Mouse (Mus musculus): ENCODE results near the gene Bicra. TPM values are rescaled to one million over a fixed set of nuclear protein-coding genes. Genes with fewer than 3 reads are reported as not detected.
A peak's percentile ranks its signal among the peaks of the same experiment; 100 is the strongest.

The Bicra gene
- polyA plus RNA-seq, 1 experiment from 2014 or later: 10.2 TPM

DNA sequence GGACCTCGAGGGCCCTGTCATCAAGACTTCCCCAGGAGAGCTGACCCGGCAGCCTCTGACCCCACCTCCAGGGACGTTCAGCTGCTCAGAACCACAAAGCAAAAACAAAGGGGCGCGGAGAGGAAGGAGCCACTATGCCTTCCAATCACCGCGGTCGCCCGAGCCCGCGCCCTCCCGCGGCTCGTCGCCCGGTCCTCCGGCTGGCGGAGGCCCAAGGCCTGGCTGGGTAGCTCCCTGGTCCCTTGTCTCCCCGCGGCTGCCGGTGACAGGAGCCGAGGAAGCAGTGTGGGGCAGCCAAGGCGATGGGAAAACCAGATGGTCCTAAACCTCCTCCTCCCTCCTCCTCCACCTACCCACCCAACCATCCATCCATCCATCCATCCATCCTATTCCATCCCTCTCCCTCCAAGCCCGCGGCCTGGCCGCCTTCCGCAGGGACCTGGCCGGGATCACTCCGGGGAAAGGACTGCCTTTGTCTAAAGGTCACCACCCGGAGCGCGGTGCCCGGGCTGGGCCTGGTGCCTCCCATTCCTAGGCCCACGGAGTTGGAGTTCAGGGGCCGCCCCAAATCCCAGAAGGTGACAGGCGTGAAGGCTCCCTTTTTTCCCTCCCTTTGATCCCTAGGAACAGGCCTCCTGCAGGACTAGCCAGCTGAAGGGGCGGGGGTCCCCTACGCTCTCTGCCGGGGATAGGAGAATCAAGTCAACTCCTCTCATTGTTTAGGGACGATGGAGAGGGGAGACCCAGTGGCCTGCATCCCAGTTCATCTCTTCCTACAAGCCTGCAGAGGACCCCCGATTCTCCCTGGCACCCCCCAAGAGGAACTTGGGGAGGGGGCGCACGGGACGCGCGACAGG is 1.0 kb downstream of the Bicra start:
- Histone ChIP-seq H3K9ac (peak overlapping the region; percentile 98), H3K4me3 (peak overlapping the region; percentile 94), H3K27ac (peak overlapping the region; percentile 98), H3K9me3 (no peaks in the 10 kb centered on the region), H3K36me3 (no peaks in the 10 kb centered on the region), H3K4me1 (peaks cover 56% of the 10 kb centered on the region), H3K4me2 (replicated peaks) (peak overlapping the region; percentile 81), H3K27me3 (no peaks in the 10 kb centered on the region)
- under 1% methylated on average over 45 of the region's 46 CpGs for WGBS
- 0 out of 2 replicates have a peak, but pooled peaks have one; percentile 4 for ATAC-seq (ENCODE audit: insufficient number of reproducible peaks, insufficient read depth, low FRiP score, low TSS enrichment)

DNA sequence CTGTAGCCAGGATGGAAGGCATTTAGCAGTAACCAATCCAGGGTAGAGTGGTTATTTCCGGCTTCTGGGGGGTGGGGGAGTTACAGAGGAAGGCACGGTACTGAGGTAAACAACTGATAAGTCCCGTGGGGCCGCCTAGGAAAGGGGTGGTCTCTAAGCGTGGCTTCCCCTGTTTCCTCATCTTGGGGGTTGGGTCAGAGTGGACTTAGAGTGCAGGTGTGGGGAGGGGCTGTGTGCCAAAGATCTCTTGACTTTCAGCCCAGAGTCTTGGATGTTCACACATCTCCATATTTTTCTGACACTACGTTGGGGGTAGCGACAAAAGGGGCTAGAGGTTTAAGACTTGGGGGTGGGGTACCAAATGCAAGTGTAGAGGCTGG is 1.6 kb downstream of the Bicra start:
- WGBS: 2% methylated on average over 7 of the region's 7 CpGs
- Histone ChIP-seq H3K4me3 (peak overlapping the region; percentile 94), H3K9me3 (no peaks in the 10 kb centered on the region), H3K27ac (peak overlapping the region; percentile 98), H3K4me1 (peaks cover 58% of the 10 kb centered on the region), H3K36me3 (no peaks in the 10 kb centered on the region), H3K4me2 (replicated peaks) (peak overlapping the region; percentile 81), H3K27me3 (no peaks in the 10 kb centered on the region), H3K9ac (peak overlapping the region; percentile 98)
- ATAC-seq (ENCODE audit: insufficient number of reproducible peaks, insufficient read depth, low FRiP score, low TSS enrichment): peak; percentile 11; the same call in 1 of the 2 replicates

DNA sequence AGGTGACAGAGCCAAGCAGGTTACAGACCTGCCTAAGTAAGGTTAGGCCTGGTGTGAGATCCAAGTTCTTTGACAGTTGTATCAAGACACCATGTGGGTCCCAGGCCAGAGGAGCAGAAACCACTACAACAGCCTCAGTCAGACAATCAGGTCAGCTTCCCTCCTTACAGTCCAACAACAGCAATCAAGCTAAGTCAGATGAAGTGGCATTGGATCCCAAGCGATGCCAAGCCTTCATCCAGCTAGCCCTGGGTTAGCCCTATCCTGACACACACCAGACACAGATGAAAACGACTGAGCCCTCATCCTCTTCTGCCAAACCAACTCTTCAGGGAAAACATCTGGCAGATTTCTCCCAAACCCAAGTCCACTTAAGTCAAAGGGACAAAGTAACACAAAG is 2.2 kb downstream of the Bicra start:
- no peak for ATAC-seq (ENCODE audit: insufficient number of reproducible peaks, insufficient read depth, low FRiP score, low TSS enrichment)
- H3K27me3 ChIP-seq: no peaks in the 10 kb centered on the region
- peak overlapping the region; percentile 94 for H3K4me3 ChIP-seq
- 37% methylated on average over 2 of the region's 2 CpGs for WGBS
- no peaks in the 10 kb centered on the region for H3K9me3 ChIP-seq
- H3K4me1 ChIP-seq: peaks cover 57% of the 10 kb centered on the region
- H3K27ac ChIP-seq: peak overlapping the region; percentile 98
- no peaks in the 10 kb centered on the region for H3K36me3 ChIP-seq
- H3K4me2 ChIP-seq (replicated peaks): peak overlapping the region; percentile 81
- H3K9ac ChIP-seq: peak overlapping the region; percentile 98; the same call in 1 of the 2 replicates

DNA sequence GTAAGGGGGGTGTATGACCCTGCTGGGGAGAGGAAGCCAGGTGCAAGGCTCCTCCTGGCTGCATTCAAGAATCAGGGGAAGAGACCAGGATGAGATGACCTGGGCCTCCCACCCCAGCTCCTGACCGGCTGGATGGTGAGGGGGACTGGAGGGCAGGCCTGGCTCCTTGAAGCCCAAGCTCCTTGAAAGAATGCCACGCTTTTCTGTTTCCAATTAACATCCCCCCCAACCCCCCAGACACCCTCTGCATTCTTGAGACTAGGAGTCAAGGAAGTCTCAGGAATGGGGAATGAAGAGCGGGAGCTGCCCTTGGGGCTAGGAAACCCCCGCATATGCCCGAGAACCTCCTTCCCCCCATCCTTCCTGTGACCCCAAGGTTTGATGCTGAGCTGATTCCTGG is 3.2 kb downstream of the Bicra start:
- Histone ChIP-seq H3K4me3 (0 out of 2 replicates have a peak overlapping the region, but pooled peaks have one; percentile 0), H3K4me2 (replicated peaks) (peak overlapping the region; percentile 81), H3K9ac (no peak overlapping the region), H3K4me1 (peaks cover 47% of the 10 kb centered on the region), H3K27ac (peak overlapping the region; percentile 98), H3K9me3 (no peaks in the 10 kb centered on the region), H3K27me3 (no peaks in the 10 kb centered on the region), H3K36me3 (no peaks in the 10 kb centered on the region)
- WGBS: 7% methylated on average over 5 of the region's 5 CpGs
- ATAC-seq (ENCODE audit: insufficient number of reproducible peaks, insufficient read depth, low FRiP score, low TSS enrichment): no peak

DNA sequence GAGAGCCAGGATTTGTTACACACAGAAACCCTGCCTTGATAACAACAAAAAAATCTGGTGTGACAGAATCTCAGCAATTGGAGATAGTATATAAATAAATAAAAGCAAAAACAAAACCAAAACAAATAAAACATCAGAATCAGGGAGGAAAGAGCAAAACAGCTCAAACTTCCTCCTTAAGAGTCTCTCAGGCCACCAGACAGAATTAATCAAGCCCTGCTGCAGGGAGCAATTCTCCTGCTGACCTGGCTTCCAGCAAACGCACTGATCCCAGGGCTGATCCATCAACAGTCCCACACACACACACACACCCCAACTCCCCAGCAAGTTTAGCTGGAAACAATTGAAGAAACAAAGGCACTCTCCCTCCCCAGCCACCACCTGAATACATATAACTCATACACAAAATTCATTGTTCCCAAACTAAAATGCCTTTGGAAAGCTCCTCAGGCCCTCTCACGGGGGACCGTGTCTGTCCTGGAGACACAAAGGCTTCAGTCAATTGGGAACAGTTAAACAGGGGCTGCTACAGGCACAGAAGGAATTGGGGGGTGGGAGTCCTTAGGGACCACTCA is 3.8 kb downstream of the Bicra start:
- peaks cover 41% of the 10 kb centered on the region for H3K4me1 ChIP-seq
- H3K4me3 ChIP-seq: 0 out of 2 replicates have a peak overlapping the region, but pooled peaks have one; percentile 0
- H3K9ac ChIP-seq: no peak overlapping the region; the same call in 1 of the 2 replicates
- 7% methylated on average over 3 of the region's 3 CpGs for WGBS
- H3K27me3 ChIP-seq: no peaks in the 10 kb centered on the region
- peak overlapping the region; percentile 81 for H3K4me2 ChIP-seq (replicated peaks)
- H3K36me3 ChIP-seq: no peaks in the 10 kb centered on the region
- no peaks in the 10 kb centered on the region for H3K9me3 ChIP-seq
- peak overlapping the region; percentile 98 for H3K27ac ChIP-seq
- ATAC-seq (ENCODE audit: insufficient number of reproducible peaks, insufficient read depth, low FRiP score, low TSS enrichment): no peak

DNA sequence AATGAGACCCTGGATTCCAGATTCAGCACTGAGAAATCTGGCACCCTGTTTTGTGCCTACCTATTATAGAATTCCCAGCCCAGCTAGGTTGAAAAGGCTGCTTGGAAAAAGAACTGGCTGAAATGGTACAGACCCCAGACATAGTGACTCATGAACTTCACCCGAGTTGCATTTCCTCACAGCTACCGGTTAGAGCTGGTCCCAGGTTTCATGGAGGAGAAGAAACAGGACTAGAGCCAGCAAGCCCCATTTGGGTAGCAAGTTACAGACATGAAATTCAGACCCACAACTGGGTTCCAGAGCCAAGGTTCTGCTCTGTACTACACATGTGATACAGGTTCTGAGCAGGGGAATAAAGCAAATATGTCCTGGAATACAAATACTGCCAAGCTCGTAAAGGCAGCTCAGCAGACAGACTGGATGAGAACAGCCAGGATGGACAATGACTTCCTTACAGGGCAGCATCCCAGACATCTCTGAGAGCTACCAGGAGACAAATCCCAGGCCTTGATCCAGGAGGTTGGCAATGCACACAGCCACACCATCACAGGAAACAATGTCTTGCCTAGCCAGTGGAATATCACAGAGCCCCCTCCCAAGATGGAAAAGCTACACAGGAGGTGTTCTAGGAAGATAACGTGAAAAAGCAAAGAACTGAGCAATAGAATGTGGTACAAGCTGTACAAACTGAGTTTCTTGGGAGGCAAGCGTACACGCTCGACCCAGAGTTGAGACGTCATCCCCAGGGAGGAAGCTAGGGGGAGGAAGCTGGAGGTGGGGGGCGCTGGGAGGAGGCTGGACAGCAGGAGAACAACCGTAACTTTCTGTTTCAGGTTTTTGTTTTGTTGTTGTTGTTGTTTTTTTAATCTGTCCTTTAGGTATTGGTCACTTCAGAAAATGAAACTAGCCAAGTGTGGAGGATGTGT is 4.6 kb downstream of the Bicra start:
- peak overlapping the region; percentile 98; the same call in 1 of the 2 replicates for H3K27ac ChIP-seq

DNA sequence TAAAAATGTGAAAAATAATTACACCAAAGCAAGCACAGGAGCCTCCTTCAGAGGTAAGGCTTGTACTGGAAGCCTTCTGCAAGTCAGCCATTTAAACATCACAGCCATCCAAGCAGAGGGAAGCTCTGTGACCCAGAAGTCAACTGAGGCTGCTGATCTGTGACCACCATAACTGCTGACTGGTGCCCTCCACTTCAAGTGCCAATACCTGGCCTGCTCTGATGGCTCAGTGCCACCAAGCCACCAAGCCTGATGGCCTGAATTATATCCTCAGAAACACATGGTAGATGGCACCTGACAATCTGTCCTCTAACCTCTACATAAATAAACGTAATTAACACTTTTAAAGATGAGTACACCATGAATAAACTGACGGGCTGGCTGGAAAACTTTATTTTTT is 6.5 kb downstream of the Bicra start:
- H3K4me2 ChIP-seq (replicated peaks): no peak overlapping the region
- 88% methylated on average over 2 of the region's 2 CpGs for WGBS
- ATAC-seq (ENCODE audit: insufficient number of reproducible peaks, insufficient read depth, low FRiP score, low TSS enrichment): no peak

More for the DNA sequence above, 4.6 kb downstream of the Bicra start:
- H3K9ac ChIP-seq: no peak overlapping the region
- H3K36me3 ChIP-seq: no peaks in the 10 kb centered on the region
- H3K4me1 ChIP-seq: peaks cover 40% of the 10 kb centered on the region
- 59% methylated on average over 10 of the region's 10 CpGs for WGBS
- no peak overlapping the region for H3K4me3 ChIP-seq
- peak overlapping the region; percentile 81 for H3K4me2 ChIP-seq (replicated peaks)
- no peaks in the 10 kb centered on the region for H3K9me3 ChIP-seq
- ATAC-seq (ENCODE audit: insufficient number of reproducible peaks, insufficient read depth, low FRiP score, low TSS enrichment): no peak
- no peaks in the 10 kb centered on the region for H3K27me3 ChIP-seq

DNA sequence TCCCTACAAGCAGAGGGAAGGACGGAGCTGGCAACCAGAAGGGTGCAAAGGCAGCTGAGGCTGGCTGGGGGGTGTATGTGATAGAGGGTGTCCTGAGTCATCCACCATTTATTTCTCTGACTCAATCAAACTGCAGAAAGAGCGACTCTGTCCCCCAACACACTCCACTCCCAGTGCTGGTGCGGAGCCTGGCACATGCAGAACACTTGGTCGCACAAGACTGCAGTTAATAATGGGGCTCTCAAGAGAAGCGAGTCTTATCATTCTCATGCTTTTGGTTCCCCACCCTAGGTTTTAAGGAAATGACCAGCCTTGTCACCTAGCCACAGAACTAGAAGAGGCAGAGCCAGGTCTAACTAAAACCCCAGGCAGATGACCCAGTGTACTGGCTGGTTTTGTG is 8.4 kb downstream of the Bicra start:
- no peak for ATAC-seq (ENCODE audit: insufficient number of reproducible peaks, insufficient read depth, low FRiP score, low TSS enrichment)
- H3K4me3 ChIP-seq: no peak overlapping the region
- no peaks in the 10 kb centered on the region for H3K27me3 ChIP-seq
- peaks cover 21% of the 10 kb centered on the region for H3K4me1 ChIP-seq
- H3K36me3 ChIP-seq: no peaks in the 10 kb centered on the region
- H3K4me2 ChIP-seq (replicated peaks): no peak overlapping the region
- no peaks in the 10 kb centered on the region for H3K9me3 ChIP-seq
- no peak overlapping the region for H3K9ac ChIP-seq
- WGBS: 97% methylated on average over 5 of the region's 5 CpGs
- no peak overlapping the region for H3K27ac ChIP-seq

More for the DNA sequence above, 6.5 kb downstream of the Bicra start:
- no peaks in the 10 kb centered on the region for H3K36me3 ChIP-seq
- H3K9me3 ChIP-seq: no peaks in the 10 kb centered on the region
- H3K9ac ChIP-seq: no peak overlapping the region
- peaks cover 40% of the 10 kb centered on the region for H3K4me1 ChIP-seq
- H3K27ac ChIP-seq: no peak overlapping the region
- H3K4me3 ChIP-seq: no peak overlapping the region
- no peaks in the 10 kb centered on the region for H3K27me3 ChIP-seq

DNA sequence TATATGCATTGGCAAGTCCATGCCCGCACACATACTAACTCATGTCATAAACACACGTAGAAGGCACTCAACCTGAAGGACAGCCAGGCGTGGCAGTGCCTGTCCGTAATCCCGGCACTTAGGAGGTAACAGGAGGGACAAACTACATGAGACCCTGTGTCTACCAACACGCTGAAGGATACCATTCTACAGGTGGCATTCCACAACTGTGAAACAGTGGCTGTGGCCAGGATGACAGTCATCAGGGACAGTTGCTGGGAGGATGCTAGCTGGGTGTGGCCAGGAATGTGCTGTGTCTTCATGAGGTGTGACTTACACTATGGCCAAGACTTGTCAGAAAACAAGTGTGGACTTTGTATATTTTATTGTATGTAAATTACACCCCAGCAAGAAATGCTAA is 10.7 kb downstream of the Bicra start:
- peaks cover 7% of the 10 kb centered on the region for H3K36me3 ChIP-seq
- H3K9ac ChIP-seq: no peak overlapping the region
- H3K27me3 ChIP-seq: no peaks in the 10 kb centered on the region
- no peak for ATAC-seq (ENCODE audit: insufficient number of reproducible peaks, insufficient read depth, low FRiP score, low TSS enrichment)
- no peak overlapping the region for H3K4me2 ChIP-seq (replicated peaks)
- H3K27ac ChIP-seq: no peak overlapping the region
- no peak overlapping the region for H3K4me3 ChIP-seq
- H3K4me1 ChIP-seq: 0 out of 2 replicates have a peak, but pooled peaks cover 5% of the 10 kb centered on the region
- 93% methylated on average over 6 of the region's 6 CpGs for WGBS
- no peaks in the 10 kb centered on the region for H3K9me3 ChIP-seq

DNA sequence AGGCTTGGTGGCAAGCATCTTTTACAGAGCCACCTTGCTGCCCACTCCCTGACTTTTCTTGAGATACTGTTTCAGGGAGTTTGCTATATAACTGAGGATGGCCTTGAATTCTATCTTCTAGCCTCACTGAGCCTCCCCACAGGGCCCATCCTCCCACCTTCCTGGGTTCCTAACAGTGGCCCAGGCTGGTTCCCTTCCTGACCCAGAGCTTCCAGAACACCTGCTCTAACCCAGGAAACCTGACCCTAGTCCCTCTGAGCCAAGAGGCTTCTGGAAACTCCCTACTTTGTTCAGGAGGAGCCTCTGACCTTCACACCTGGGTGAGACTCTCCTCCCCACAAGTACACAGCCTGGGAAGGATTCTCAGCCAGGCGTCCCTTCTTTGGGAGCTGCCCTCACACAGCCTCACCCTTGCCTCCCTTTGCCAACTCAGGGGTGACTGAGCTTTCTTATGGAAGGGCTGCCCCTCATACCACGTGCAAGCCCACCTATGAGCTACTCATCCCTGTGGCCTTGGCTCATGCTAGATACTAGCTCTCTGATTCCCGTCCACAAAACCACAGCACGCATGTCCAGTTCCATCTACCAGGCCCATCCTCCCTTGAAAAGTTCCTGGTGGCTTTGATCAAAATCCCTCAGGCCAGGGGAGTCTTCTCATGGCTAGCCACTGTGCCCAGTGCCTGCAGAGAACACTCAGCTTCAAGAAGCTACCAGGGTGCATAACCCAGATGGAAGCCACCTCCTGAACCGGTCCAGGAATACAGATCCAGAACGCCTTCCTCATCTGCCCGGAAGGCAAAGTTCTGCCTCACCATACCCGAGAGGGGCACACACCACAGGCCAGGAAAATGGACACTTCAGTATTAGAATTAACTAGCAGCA is 13.9 kb downstream of the Bicra start:
- Histone ChIP-seq H3K9me3 (peaks cover 5% of the 10 kb centered on the region; the same call in 1 of the 2 replicates), H3K27ac (no peak overlapping the region), H3K4me1 (no peaks in the 10 kb centered on the region), H3K4me3 (no peak overlapping the region), H3K36me3 (peaks cover 19% of the 10 kb centered on the region), H3K4me2 (replicated peaks) (no peak overlapping the region), H3K27me3 (no peaks in the 10 kb centered on the region), H3K9ac (no peak overlapping the region)
- WGBS: 93% methylated on average over 8 of the region's 8 CpGs
- no peak for ATAC-seq (ENCODE audit: insufficient number of reproducible peaks, insufficient read depth, low FRiP score, low TSS enrichment)
